Mouse (Mus musculus) liver (tissue): ENCODE results near the gene Trak2.
"Not testable (repeated sequence)": the region's sequence is repeated elsewhere in the genome, so short reads cannot be mapped to it uniquely, and the experiment has no call there.

Experiments used
- DNase-seq: peaks from one replicate; pipeline ENCODE4 v3.0.0-alpha.2; 2020; ENCODE audit warnings: mixed read lengths

Trak2 gene

DNA sequence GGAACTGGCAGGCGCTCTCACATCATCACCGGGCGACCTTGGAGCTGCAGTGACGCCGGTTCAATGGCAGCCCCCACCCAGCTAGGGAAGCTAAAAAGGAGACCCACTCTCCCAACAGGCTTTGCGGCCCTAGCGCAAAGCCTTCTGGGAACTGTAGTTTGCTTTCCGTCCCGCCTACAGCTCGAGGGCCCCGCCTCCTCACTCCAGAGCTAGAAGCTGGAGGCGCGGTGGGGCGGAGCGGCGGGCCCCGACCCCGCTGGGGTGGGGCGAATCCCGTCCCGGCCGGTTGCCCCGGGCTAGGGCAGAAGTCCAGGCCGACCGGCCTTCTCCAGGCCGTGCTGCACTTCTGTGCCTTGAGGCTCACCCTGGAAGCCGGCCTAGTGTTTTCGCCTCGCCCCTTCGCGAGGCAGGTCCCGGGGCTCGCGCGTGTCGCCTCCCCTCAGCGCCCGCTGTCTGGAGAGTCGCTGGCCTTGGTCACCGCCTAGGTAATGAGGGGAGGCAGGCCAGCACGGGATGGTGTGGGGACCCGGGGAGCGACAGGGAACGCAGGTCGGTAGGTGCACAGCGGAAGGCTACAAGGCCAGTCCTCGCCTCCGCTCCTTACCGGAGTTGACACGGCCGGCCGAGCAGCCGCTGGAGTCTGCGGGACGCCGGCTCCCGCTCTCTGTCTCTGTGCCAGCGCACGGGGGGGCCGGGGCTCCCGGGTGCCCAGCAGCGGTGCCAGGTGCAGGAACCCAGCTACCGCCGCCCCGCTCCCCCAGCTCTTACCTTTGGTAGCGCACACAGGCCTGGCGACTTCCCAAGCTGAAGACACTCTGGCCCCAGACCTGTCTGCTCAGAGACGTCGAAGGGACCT is at the start of gene Trak2, which contains the start of gene Stradb:
Trak2 (minus strand) TSS at position 65 of the 856 bp plus-strand sequence.
Stradb (plus strand) TSS at position 157 of the 856 bp plus-strand sequence.
- peak; percentile 97 for DNase-seq

DNA sequence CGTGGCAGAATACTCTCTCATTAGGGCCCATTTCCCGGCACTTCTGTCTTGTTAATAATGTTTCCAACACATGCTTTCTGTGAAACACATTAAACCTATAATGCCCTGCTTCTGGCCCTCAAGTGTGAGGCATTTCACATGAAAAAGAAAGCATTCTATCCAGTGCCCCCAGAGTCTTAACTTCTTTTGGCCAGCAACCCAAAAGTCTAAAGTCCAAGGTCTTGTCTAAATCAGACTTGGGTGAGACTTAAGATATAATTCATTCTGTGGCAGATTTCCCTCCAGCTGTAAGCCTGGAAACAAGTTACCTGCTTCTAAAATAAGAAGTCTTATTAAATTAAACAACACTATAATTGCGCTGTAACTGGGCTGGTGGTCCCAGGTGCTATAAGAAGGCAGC is 48.3 kb upstream of the Trak2 start:
- no peak for DNase-seq

DNA sequence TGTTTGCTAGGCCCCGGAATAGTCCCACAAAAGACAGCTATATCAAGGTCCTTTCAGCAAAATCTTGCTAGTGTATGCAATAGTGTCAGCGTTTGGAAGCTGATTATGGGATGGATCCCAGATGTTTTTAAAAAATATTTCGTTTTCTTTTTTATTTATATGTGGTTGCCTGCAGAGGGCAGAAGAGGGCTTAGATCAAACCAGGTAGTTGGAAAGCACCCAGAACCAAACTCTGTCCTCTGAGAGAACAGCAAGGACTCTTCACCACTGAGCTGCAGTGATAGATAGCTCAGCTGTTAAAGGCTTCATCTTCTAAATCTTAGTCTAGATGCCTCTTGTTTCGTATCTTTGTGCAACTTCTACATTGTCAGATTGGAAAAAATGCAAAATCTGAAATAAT is 36.0 kb upstream of the Trak2 start:
- no peak for DNase-seq

DNA sequence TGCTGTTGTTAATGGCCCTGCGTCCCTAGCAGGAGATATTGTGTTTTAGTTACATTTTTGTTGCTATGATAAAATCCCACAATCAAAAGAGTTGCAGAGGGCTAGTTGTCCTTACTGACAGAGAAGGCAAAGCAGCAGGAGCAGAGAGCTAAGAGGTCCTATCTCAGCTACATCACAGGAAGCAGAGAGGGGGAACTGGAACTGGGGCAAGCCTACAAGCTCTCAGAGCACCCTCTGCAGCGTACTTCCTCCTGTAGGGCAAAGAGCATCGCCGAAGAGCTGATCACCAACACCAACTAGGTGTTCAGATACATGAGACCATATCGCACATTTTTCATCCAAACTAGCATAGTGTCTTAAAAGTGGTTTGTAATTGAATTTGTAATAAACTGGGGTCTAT is 22.1 kb upstream of the Trak2 start:
- DNase-seq = no peak

DNA sequence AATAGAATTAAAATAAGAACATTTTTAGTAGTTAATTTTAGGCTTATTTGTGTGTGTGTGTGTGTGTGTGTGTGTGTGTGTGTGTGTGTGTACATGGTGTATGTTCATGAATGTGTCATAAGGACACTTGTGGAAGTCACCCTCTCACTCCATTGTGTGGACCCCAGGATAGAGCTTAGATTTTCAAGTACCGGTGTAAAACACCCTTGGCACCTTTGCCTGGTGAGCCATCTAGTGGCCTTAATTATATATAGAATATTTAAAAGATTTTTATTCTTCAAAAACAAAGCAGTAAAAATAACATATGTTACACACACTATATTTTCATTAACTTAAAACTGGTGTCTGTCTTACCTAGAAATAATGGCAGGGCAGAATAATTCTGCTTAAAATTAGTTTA is 20.5 kb upstream of the Trak2 start:
- no peak for DNase-seq

DNA sequence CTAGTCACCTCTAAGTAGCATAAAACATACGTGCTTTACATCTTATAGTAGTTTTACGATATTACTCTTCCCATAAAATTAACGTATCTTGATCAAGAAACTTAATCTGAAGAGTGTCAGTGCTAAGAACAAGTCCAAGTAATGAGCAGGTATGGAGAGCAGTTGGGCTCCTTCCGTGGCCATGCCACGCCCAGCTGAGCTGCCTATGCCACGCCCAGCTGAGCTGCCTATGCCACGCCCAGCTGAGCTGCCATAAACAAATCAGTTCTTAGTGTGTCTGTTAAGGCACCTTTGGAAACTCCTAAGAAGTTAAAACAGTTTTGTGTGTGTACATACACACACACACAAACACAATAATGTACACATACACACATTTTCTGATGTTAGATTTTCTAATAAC is 19.9 kb upstream of the Trak2 start:
- DNase-seq = peak; percentile 80

DNA sequence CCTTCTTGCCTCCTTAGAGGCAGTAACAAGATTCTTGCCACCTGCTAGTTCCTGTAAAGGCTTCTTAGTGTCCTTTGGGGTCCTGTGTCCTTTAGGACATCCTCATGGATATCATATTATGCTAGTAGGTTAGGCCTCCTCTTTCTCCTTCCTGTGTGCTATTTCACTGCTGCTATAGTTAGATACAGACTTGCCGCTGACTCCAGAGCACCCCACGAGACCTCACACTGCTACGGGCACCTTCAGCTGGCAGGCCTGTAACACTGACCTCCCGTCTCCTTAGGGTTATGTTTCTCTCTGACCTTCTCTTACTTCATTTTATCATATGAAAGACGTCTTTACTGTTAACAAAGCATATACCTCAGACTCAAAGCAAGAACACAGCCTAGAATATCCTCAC is 11.4 kb upstream of the Trak2 start:
- DNase-seq = no peak

DNA sequence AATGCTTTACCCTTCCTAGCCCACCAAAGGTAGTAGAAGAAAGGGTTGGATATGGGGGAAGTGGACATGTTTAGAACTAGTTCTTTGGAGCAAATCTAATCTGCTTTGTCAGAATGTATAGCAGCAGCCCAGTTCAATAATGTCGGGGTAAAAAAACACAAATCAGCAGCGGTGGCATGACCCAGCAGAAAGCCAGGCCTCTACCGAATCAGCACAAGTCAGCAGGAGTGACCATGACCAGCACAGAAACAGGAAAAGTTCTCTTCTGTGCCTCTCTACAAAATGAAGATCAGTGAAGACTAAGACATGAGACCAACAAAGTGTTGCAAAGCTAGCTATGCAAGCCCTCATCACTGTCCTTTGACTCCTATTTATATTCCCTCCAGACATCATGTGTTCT is 9.0 kb upstream of the Trak2 start:
- peak; percentile 32 for DNase-seq

DNA sequence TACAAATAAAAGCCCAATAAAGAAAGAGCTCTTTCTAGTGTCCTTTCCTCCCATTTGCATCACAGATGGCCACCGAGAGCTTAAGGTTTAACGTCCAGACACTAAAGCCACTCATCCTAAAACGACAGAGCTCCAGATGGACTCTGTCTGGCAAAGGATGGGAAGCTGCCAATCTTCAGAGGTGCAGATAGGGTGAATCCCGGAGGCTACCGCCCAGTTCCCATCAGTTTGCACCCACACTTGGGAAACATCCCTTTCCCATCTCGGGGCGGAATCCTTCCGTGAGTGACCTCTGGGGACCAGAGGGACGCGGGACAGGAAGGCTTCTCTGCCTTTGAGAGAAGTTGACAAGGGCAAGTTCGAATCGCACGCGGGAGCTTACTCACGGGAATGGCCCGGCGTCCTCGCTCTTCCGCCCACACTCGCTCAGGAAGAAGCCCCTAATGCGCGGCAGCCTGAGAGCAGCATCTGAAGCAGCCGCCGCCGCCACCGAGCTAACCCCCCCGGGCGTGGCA is 322 bp downstream of the Trak2 start:
- DNase-seq = no peak

DNA sequence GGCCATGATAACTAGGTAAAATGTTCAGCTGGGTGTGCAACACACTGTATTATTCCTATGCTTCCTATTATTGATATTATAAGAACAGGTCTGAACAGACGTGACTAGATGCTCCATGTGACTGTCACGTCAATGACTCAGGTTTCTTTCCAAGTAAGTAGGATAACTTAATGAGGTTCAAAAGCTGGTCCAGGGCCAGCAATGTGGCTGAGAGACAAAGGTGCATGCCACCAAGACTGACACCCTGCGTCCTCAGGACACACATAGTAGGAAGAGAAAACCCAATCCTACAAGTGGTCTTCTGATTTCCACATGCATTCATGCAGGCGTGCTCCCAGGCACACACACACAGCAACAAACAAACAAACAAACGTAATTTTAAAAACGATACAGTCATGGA is 2.1 kb downstream of the Trak2 start:
- DNase-seq = peak; percentile 47

DNA sequence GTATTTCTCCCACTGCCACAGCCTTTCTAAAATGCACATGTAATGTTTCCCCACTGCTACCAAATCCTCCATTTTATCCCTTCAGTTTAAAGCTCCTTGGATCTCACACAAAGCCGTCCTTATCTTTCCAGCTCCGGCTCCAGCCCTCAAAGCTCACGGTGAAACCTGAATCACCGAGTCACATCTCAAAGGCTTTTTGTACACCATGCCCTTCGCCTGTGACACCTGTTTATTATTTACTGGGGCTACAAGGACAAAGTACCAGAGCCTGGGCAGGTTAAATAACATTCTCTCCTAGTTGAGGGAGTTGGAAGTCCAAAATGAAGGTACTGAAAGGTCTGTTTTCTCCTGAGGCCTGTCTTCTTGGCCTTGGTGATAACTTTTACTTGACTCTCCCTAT is 3.2 kb downstream of the Trak2 start:
- peak; percentile 54 for DNase-seq

DNA sequence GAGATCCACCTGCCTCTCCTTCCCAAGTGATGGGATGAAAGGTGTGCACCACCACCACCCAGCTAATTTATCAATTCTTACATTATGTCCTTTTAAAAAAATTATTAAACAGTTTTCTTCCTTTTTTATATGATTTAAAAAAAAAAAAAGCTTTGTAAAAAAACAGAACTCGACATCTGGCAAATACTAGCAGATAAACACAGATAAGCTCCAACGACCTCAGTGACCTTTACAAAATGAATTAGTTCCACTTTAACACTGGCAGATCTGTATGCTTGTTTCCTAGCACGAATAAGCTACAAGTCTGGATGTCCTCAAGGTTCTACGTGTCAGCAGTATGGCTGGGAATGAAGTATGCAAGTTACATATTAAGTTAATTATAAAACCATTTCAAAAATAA is 5.7 kb downstream of the Trak2 start:
- no peak for DNase-seq

DNA sequence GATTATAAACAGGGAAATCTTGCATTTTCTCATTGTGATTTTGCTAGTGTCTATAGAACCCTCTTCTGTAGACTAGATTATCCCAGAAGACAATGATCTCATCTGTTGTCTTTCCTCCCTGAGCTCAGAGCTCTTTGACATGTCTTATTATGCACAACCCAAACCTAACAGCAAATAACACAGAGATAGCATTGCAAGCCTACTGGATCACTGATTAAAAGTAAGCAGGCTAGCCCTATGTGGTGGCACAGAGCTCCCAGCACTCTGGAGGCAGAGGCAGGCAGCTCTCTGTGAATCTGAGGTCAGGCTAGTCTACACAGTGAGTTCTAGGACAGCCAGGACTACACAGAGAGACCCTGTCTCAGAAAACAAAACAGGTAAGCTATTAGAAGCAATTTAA is 10.4 kb downstream of the Trak2 start:
- peak; percentile 47 for DNase-seq

DNA sequence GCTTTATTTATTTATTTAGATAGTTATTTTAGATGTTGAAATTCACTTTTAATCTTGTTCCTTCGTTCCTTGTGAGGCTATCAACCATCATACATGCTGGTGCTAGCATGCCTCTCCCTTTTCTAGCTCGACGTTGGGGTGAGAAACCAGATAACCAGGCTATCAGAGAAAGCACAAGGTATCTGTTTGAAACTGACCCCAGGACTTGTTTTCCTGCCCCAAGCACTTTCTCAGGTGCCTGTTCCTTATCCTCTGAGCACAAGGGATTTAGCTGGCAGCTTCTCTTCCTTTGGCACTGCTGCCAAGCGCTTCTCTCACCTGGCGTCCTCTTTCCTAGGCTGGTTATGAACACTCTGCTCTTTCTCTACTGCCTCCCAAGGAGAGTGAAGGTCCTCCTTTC is 10.8 kb downstream of the Trak2 start:
- DNase-seq = peak; percentile 79

DNA sequence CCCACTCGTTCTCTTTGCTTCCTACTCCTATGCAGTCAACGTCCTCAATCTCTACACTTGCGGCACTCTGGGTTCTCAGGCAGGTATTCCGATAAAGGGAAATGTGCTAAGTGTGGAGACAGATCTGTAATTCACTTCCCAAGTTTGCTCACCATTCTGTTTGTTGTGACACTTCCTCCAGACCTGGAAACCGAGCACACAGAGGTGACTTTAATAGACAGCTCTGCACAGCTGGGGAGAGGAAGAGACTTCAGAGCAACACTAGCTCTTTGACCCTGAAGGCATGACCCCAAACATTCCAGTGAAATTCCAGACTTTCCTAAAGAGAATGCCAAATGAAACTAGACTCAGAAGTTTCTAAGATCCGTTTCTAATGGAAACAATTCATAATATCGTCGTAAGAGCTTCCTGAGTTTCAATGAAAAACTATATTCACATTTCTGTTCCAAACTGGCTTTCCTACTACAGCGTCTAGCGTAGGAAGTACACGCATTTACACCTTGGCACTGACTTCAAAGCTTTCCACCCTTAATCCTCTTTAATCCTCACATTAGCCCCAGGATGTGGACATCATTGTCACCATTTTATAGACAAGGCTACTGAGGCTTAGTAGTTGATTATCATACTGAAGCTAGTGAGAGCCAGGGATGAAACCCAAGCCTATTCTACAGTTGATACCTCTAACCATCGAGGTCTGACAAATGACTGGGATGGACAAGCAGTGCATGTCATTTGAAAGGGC is 11.9 kb downstream of the Trak2 start:
- no peak for DNase-seq

DNA sequence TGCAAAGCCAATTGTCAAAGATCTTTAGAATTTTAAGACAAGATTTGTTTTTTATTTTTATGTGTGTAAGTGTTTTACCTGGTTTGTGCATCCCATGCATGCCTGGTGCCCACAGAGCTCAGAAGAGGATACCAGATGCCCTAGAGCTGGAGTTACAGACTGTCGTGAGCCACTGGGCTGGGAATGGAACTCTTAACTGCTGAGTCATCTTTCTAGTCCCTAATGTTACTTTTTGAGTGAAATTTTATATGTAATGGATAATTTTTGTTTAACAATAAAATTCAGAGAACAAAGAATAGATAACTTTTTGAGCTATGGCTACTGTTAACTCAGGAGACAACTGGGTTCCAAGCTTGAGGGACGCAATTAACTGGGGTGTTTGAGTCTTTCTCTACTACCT is 13.5 kb downstream of the Trak2 start:
- no peak for DNase-seq

DNA sequence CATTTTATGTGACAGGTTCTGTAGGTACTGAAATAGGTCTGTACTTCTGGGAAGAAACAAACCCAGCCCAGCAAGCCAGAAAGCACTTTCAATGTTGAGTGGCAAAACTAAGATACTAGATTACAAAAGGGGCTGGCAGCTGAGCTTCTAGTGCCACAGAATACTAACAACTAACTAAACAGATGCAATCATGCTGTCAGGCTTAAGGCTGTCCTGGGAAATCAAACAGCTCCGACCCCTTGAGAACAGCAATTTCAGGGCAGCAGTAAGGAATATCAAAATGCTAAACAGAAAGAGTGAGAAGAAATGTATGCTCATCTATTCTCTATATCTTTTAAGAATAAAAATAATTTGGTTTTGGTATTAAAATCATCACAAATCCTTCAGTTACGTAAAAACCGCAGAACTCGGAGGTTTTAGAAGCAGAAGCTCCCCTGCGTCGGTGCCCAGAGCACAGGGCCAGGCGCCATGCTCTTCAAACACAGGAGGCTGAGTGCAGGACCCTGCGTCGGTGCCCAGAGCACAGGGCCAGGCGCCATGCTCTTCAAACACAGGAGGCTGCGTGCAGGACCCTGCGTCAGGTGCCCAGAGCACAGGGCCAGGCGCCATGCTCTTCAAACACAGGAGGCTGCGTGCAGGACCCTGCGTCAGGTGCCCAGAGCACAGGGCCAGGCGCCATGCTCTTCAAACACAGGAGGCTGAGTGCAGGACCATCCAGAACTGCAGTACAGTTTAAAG is 14.3 kb downstream of the Trak2 start:
- DNase-seq = not testable (repeated sequence)

DNA sequence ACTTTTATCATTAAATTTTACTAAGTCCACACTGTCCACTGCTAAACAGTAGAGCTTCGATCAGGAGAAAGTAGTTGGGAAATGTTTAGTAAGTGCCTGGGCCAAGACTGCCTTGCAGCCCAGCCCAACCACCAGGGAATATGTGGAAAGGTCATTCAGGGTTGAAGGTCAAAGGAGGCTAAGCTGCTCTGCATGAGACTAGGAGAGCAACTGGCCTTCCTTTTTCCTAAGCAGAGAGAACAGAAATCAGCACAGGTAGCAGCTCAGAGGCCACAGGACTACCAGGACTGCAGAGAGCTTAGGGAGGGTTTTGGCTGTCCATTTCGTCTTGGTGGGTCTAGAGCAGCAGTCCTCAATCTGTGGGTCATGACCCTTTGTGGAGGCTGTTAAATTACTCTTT is 15.3 kb downstream of the Trak2 start:
- no peak for DNase-seq

DNA sequence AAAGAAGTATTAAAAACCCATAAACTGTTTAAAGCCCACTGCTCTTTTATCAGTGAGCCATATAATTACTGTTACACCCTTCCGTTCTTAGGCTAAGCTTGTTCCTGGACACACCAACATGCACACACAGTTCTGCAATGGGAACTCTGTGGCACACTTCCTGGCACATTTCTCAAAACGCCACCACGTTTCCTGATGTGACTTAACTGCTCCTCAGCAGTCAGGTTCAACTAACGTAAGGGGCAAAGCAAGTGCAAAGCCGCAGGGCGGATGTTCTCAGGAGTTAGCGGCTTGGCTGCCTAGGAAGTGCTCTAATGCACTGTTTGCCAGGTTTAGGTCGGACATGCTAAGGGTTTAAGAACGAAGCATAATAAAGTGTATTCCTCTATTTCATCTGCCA is 17.0 kb downstream of the Trak2 start:
- peak; percentile 64 for DNase-seq

DNA sequence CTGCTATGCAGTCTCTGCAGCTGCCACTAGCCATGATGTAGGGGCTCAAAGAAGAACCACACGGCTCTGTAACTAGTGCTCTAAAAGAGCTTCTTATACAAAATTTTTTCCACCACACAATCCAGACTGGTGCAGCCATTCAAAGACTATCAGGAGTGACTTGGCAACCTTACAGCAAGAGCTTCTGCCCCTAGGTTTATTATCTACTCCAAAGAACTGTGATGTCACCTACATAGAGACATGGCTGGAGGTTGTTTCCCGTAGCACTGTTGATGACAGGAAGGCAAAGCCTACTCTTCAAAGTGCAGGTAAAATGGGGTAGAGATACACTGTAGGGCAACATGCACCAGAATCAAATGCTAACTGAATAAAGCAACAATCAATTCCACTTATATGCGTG is 17.5 kb downstream of the Trak2 start:
- DNase-seq = peak; percentile 59

DNA sequence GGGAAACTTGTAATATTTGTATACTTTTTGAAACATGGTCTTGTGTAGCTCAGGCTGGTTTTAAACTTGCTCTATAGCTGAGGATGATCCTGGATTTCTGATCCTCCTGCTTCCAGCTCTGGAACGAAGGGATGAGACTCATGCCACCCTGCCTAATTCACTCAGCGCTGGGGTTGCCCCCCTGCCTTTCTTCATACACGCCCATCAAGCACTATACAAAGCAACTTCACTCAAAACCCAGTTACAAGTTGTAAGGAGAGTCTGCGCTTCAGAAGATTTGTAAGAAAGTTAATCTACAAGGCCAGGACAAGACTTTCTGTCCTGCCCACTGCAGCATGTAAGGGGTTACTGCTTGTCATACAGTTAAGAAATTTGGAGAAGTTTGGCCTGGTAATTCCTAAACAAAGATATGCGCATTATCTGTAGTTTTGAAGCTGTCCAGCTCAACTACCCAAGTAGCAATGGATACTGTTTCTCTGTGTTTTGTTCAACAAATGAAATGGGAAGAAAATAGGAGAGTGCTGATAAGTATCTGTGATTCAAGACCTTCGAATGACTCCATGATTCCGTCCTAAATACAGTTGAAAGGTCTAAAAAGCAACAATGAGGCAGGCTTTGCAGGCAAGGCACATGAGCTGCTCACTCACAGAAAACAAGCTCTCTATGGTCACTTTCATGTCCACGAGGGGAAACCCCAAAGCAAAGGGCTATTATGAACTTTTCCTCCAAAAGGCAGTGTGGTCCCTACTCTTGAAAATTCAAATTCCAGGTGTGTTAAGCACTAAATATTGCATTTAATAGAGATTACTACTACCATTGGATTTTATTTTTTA is 18.4 kb downstream of the Trak2 start:
- DNase-seq = no peak

DNA sequence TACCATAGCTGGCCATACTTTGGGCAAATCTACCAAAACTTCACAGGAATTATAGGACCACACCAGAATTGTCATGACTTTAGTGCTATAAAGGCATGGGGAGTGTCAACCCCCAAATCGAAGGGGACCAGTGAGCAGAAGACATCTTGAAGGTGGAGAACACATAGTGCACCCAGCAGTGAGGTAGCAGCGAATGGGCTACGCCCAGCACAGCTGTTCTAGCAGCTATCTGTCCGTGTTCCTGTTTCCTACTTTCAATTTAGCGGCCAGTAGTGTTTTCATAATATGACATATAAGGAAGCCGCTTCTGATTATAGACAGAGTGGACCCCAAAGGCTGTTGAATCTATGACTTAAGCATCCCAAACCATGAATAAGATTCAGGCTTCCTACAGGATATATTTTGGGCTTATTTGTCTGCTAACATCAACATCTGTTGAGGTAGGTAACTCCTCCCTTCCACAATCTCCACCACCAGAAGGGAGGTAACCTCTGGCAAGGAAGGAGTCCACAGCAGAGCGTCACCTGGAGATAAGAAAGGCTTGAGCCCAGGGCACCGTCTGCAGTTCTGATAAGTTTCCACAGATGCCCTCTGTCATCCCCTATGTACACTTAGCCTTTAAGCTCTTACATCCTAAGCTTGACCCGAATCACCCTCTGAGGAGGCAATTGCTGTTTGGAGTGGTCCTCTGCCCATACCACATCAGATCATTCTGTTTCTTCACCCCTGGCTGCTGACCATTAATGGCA is 19.4 kb downstream of the Trak2 start:
- peak; percentile 88 for DNase-seq
